Mouse (Mus musculus): ENCODE measurements around the gene Lrg1.
A peak's percentile ranks its signal among the peaks of the same experiment; 100 is the strongest.

The Lrg1 gene

DNA sequence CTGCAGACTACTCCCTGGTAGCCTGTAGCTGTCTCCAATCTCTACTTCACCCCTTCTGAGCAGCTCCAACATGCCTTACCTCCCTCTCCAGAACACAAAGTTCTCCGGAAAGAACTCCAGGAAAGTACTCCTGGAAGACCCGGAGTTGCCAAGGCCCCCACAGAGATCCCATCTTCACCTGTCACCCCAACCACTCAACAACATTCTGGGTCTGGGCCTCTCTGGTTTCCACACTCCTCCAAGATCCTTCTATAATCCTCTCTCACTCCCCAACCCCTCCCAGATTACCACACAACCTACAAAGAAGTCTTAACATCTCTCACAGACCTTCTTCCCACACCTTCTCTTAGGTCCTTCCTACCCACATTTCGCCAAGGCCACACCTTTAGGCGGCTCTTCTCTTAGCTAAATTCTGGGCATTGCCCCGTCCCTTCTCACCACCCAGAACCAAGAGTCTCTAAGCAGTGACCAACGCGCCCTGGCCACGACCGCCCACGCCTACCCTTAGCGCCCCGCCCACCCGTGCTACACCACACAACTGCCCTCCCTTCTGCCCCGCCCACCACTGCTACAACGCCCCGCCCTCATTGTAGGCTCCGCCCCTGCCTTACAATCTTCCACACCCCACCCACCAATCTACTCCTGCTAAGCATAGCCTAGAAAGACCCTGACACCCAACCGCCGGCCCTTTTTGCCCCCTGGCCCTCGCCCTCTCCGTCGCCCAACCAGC is 47.5 kb downstream of the Lrg1 start:
- DNase-seq (ENCODE audit: low spot score in 2 of 2) = peak; percentile 74 to 83

DNA sequence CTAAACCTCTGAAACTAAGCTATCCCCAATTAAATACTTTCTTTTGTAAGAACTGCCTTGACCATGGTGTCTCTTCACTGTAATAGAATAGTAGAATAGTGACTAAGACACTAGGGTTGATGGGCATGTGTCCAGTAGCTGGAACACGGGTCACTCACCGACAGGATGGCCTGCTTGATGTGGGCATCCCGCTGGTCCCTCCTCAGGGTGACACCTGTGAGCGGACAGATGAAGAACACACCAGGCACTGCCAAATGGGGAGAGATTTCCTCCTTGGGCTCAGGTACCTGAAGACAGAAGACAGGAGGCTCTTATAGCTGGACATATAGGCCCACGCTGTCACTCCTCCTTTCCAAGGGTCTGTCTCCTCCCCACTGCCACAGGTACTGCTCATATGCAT is 49.6 kb downstream of the Lrg1 start:
- DNase-seq (ENCODE audit: low spot score in 2 of 2) = no peak

DNA sequence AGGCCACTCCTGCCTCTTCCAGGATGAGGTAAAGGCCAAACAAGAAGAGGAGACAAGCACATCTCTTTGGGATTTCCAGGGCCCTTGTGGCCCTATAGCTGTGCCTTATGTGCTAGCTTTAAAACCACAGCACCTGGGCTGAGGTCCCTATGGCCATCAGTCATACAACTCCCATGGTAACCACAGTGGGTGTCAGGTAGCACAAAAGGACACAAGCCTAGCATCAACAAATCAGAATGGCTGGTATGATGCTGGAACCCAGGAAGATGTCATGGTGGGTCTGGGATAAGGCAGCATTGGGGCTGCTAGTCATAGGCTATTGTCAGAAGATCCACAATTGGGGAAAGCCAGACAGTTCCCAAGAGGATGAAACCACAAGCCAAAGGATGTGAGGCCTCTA is 50.7 kb downstream of the Lrg1 start:
- DNase-seq (ENCODE audit: low spot score in 2 of 2) = no peak
